Mouse (Mus musculus): ENCODE measurements around the gene Tgif2lx2. TPM values are rescaled to one million over a fixed set of nuclear protein-coding genes. Genes with fewer than 3 reads are reported as not detected.
"Not testable (repeated sequence)": the region's sequence is repeated elsewhere in the genome, so short reads cannot be mapped to it uniquely, and the experiment has no call there.

The Tgif2lx2 gene
- not detected in 2 replicates for polyA plus RNA-seq (2012; rRNA removed)

GRCm38 (mm10) chrX:118426927-118427326 lies at the start of gene Tgif2lx2:
Tgif2lx2 (plus strand) TSS chrX:118427227.
- not testable (repeated sequence) for DNase-seq (ENCODE audit: low read depth)

Other genes with a start within 250 kb of the Tgif2lx2 start
- gene Tgif2lx1, start 53.5 kb downstream of the Tgif2lx2 start, polyA plus RNA-seq (2012; rRNA removed) = not detected in 2 replicates